Mouse (Mus musculus): ENCODE results near the gene Thpo.

Gene Thpo

GRCm38 (mm10) chr16:20723247-20723646 lies 11.1 kb downstream of the Thpo start:
- DNase-seq: no peak

GRCm38 (mm10) chr16:20722736-20723135 lies 11.6 kb downstream of the Thpo start:
- no peak for DNase-seq

DNA sequence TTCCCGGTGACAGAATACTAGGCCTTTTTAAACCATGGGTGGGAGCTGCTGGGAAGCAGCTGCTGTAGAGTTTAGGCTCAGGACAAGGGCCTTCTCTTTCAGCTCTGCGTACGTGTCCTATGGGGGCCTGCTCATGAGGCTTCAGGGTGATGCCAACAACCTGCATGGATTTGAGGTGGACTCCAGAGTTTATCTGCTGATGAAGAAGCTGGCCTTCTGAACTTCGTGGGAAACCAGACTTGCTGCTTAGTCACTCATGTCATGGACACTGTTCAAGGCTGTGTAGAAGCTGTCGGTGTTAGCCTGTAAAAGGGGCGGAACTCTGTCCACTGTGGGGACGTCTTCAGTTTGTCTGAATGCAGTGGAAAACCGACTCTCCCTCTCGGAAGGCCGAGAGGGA lies 12.5 kb downstream of the Thpo start:
- DNase-seq: no peak

GRCm38 (mm10) chr16:20717978-20718670 lies 16.2 kb downstream of the Thpo start:
- no peak for DNase-seq

DNA sequence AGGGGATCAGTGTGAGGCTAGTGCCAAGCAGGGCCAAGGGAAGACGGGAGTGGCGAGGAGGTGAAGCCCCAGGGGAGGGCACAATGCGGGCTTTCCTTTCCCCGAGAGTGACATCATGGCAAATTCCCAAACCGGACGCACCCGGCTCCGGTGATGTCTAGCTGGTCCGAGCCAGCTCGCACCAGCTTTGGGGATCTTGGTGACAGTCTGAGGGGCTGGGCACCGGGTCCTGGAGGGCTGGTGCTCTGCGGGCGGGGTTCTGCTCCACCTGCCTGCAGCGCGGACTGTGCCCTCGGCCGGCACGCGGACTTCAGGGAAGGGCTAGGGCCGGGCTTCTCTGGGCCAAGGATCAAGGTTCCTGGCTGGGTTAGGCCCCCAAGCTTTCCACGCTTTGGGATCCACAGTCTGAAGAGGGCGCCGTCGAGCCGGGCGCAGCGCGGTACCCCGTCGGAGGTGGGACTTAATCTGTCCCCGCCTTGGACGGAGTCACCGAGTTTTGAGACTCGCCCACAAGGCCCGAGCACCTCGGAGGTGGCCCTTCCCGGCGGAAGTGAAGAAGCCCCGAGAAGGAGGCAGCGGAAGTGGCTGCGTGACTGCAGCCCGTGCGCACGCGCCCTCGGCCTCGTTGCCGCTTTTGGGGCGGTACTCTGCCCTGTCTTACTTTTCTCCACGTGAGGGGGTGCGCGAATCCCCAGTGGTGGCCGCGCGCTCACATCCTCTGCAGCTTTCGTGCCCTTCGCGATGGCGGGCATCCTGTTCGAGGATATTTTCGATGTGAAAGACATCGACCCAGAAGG lies 16.9 kb downstream of the Thpo start, which contains the start of the genes Polr2h and Clcn2:
Gene Polr2h, plus strand, starts transcription at position 485 of the 797 bp plus-strand sequence.
Gene Clcn2, minus strand, starts transcription at position 566 of the 797 bp plus-strand sequence.
- peak; percentile 98 for DNase-seq

DNA sequence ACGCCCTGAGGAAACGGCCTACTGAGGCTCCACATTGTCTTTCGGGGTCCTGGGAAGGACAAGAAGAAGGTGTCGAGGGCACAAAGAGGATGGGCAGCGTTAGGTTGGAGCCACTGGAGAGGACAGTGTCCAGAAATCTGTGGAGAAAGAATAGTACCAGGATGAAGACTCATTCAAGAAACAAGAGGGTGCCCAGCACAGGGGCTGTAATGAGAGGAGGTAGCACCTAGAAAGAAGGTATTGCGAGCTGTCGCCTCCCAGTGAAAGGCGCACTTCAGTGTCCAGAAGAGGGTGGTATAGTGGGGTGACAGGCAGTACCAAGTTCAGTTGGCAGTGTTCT lies 17.5 kb downstream of the Thpo start:
- no peak for DNase-seq

DNA sequence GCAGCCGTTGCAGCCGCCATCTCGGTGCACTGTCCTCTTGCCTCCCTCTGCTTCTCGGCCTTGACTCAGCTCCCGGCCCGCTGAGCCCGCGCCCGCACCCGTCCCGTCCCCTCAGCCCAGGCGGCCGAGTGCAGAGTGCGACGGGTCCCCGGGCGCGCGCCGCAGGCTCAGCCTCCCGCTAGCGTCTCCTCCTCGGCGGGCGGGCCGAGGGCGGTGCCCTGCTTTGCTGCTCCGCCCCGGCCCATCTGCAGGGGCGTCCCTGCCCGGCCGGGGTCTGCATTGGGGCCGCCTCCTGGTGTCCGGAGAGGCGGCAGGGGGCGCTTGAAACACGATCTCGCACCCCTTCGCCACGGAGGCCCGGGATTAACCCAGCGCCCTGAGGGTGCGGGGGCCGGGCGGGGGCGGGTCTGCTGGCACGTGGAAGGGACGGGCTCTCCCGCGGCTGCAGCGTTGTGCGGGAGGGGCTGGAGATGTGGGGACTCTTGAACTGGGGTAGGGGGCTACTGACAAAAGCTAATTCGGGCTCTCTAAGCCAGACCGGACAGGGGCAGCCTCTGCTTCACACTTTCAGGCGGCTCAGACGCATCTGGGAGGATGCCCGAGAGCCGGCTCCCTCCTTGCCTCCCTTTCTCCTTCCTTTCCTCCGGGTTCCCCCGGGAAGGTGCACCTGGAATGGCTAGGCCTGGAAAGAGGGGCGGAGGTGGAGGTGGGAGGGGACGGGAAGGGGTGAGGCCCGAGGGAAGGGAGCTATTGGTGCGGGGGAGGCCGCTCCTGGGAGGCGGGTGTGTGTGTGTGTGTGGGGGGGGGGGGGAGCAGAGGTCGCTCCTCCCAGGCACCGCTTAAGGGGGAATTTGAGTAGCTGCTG lies 18.1 kb downstream of the Thpo start:
- DNase-seq: peak; percentile 81

GRCm38 (mm10) chr16:20715566-20715965 lies 18.7 kb downstream of the Thpo start:
- no peak for DNase-seq

DNA sequence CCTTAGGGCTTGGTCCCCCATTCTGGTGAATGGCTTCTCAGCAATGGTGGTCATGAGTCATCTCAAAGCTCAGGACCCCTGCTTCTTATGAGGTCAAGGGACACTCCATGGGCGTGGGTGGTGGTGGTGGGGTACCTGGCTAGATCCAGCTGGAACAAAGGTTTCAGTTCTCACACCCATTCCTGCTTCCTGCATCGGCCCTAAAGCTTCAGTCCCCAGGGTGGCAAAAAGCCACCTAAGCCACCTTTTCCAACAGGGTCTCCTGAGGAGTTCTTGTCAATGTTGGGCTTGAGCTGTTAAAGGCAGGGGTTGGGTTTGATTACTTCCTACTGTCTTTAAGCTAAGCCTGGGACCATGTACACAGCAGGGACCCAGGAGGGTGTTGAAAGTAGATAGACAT lies 19.1 kb downstream of the Thpo start:
- DNase-seq: no peak

DNA sequence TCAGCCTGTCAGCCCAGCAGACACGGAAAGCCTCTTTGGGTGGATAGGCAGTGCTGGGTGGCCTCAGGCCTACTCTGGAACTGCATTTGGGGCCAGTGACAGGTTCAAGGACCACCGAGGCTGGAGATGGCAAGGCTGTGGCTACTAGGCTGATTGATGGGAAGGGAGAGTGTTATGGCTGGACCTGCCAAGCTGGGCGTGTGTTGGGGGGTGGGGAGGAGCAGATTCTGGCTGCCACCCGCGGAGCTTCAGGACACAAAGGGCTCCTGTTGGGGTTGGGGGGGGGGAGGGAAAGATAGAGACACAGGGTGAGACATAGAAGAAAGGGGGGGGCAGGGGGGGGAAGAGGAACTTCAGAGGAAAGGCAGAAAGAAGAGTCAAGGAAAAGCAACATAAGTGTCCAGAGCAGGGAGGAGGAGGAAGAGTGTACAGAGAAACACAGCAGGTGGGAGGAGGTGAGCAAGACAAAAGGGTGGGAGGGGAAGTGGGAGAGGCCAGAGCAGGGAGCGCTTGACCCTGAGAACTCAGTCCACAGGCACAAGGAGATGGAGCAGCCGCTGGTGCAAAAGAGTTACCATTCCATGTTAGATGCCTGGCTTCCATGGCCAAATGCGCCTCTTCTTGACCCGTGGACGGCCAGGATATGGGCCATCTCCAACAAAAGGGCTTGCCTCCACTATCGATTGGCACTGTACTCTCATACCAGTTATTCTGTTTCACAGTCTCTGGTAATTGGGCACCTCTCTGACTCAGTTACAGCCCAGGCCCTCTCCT lies 19.8 kb downstream of the Thpo start:
- no peak for DNase-seq

- DNase-seq: no peak
Measured at GRCm38 (mm10) chr16:20712889-20713288, 21.4 kb downstream of the Thpo start.

- no peak for DNase-seq
Measured at GRCm38 (mm10) chr16:20712190-20712589, 22.1 kb downstream of the Thpo start.

DNA sequence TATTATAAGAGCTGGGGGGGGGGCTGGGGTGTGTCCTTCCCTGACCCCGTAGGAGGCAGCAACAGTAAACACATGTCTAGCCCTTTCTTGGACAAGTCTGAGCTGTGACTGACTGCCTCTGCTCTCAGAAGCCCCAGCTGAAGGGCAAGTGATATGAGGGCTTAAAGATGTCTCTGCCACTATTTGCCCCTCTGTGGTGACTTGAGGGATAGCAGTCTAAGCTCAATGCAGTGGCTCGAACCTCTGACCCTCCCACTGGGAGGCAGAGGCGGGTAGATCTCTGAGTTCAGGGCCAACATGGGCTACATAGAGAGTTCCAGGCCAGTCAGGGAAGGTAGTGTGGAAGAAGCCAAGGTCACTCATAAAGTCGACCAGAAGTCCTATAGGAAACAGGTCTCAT lies 23.5 kb downstream of the Thpo start:
- no peak for DNase-seq

DNA sequence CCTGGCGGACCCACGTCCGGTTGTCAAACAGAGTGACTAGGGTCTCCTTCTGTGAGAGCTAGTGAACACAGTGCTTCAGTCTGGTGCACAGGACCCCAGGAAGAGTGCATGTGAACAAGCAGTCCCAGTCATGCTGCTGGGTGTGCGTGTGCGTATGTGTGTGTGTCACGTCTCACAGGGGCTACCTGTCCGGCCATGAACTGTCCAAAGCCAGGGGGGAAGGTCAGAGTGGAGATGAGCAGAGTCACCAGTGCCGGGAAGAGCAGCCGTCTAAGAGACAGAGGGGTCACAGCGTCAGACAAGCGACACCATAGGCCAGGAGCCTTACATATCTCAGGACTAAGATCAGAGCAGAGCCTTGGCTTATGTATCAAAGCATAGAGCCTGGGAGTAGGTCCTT lies 23.9 kb downstream of the Thpo start:
- DNase-seq: no peak

- DNase-seq: peak; percentile 30
Measured at GRCm38 (mm10) chr16:20708939-20709734, 25.2 kb downstream of the Thpo start.

DNA sequence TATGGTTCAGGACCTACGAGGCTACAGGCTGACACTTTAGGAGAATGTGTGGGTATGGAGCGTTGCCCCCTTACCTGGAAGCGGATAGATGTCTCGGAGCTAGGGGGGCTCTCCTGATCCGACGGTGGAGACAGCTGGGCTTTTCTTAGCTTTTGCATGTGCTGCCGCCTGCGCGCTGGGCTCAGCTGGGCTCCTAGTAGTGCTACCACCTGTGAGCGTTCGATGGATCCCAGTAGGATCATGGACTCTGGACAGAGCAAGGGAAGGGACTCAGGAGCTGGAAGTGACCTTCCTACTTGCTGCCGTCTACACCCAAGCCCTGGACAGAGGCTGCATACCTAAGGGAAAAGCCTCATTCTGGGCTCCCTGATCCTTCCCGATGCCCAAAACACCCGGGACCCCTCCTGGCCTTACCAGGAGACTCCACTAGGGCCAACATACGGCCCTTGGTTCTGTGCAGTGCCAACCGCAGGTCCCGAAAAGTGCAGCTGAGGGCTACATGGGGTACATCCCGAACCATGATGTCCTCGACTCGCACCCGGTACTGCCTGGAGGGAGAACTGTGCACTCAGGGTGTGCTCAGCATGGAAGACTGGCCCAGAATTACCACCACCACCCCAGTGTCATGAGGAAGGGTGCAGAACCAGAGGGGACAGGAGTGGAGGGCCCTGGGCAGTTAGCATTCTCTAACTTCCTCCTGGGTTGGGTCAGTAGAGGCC lies 25.9 kb downstream of the Thpo start:
- DNase-seq: no peak

DNA sequence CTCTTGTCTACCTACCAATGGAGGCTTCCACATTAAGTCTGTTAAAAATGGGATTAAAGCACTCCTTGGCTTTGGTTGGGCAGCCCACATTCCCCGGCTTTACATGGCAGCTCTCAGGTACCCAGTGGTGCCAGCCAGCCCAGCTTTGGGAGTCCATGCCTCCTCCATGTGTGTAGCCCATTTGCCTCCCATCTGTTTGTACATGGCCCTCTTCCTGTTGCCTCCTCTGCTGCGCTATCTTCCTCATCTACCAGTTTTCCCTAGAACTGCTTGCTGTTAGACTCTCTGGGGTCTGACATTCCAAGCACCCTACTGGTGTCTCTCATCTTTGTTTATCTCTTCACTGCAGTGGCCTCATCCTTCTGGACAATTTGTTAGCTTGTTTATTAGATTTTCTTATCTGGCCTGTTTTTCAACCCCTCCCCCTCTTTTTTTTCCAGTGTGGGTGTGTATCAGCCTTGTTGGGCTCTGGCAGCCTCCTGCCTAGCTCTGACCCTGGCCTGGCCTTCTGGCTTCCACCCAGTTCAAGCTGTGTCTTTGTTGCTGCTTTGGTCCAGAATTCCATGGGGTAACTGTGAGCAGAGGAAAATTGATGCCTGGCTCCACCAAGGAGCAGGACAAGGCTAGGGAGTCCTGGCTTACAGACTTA lies 27.8 kb downstream of the Thpo start:
- peak; percentile 37 for DNase-seq

- DNase-seq: no peak
Measured at GRCm38 (mm10) chr16:20705786-20706185, 28.5 kb downstream of the Thpo start.

- DNase-seq: no peak
Measured at GRCm38 (mm10) chr16:20703699-20704400, 30.5 kb downstream of the Thpo start.

DNA sequence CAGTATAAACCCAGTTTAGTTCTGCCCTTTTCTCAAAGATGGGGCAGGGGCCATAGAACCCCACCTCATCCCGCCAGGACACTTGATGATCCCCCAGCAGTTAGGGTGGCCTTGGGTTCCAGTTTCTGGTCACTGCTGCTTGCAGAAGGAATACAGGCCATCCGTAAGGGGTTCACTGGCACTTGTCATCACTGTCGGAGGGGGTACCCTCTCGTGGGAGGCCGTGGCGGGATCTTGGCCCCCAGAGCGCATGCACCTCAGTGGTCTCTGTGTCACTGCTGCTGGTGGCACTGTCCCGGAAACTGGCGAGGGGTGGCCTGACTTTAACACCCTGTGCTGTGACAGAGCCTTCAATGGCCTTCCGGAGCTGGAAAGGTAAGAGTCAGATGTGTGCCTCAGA lies 31.2 kb downstream of the Thpo start:
- no peak for DNase-seq
